Mouse (Mus musculus): Measurements from ENCODE around the gene Glrp1. TPM values are rescaled to one million over a fixed set of nuclear protein-coding genes. Genes with fewer than 3 reads are reported as not detected.
A peak's percentile ranks its signal among the peaks of the same experiment; 100 is the strongest.

The Glrp1 gene
- polyA plus RNA-seq, 1 experiment from 2014 or later = 0.23 TPM

DNA sequence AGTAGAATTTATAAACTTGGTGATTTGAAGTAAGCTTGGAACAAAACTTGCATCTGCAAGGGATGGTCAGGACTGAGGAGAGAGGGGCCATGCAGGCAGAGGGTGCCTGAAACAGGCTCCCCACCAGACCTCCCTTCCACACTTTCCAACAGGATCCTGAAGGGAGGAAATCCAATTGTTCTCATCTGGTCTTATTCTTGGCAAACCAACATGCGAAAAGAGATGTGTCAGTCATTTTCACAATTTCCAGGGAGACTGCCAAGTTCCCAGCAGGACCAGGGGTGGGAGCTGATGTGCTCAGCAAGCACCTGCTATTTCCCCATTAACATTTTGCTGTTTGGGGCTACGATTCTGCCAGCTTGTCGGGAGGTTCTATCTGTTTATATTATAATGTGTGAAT, 30.0 kb upstream of the Glrp1 start:
- H3K4me3 ChIP-seq (ENCODE audit: control insufficient read depth in 1 of 2, insufficient read depth in 1 of 2, low read depth in 1 of 2, low read length in 2 of 2) = no peak overlapping the region
- H3K9ac ChIP-seq (ENCODE audit: low read length) = no peak overlapping the region
- H3K27me3 ChIP-seq (ENCODE audit: control insufficient read depth, insufficient read depth, low read length) = no peaks in the 10 kb centered on the region
- H3K36me3 ChIP-seq (ENCODE audit: control insufficient read depth, insufficient read depth, low read length) = no peaks in the 10 kb centered on the region
- peak overlapping the region in 1 of 2 experiments; percentile 29; a peak in 1 of 4 replicates for H3K27ac ChIP-seq (replicated peaks in 1 of 2; ENCODE audit: control insufficient read depth in 1 of 2, insufficient read depth in 1 of 2, low read depth in 2 of 2, low read length in 2 of 2)
- 53% methylated on average over 3 of the region's 3 CpGs for WGBS
- H3K9me3 ChIP-seq (ENCODE audit: control insufficient read depth, low read length) = no peaks in the 10 kb centered on the region
- ATAC-seq (ENCODE audit: insufficient number of reproducible peaks, insufficient read depth, low FRiP score, low read depth) = peak; percentile 50
- peaks cover 3 to 4% of the 10 kb centered on the region in 2 experiments; a peak in 1 of 4 replicates for H3K4me1 ChIP-seq (ENCODE audit: control insufficient read depth in 2 of 2, insufficient read depth in 2 of 2, low read length in 2 of 2)
- no peak overlapping the region for H3K4me2 ChIP-seq (ENCODE audit: low read length)

DNA sequence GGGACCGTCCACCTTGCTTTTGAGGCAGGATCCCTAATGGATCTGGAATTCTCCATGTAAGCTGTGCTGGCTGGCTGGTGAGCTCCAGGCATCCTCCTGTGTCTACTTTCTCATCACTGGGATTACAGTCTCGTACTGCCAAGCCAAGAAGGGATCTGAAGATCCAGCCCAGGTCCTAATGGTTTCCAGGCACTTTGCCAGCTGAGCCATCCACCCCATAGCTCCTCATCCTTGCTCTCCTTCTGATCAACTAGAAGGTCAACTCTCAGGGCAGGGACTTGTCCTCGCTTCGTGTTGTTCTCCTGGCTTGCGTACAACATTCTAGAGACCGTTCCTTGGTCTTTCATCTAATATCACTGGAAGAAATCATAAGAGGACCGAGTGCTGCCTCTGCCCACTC, 29.4 kb upstream of the Glrp1 start:
- 72% methylated on average over 7 of the region's 7 CpGs for WGBS

DNA sequence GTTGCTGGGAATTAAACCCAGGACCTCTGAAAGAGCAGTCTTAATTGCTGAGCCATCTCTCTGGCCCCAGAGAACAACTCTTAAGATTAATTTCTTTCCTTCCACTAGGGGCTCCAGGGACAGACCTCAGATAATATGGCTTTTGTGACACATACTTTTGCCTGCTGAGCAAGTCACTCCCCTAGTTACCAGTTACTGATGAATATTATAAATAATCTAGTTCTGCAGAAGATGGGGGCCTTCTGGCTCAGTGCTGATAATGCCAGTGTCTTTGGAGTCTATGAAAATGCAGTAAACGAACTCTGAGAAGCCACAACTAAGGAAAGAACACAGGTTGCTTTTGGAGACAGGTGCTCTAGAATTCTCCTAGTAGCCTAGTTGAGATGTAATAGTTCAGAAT, 26.4 kb upstream of the Glrp1 start:
- ATAC-seq (ENCODE audit: insufficient number of reproducible peaks, insufficient read depth, low FRiP score, low read depth) = no peak
- Histone ChIP-seq H3K9me3 (ENCODE audit: control insufficient read depth, low read length) (no peaks in the 10 kb centered on the region), H3K4me1 (ENCODE audit: control insufficient read depth in 2 of 2, insufficient read depth in 2 of 2, low read length in 2 of 2) (peaks cover 3 to 4% of the 10 kb centered on the region in 2 experiments; a peak in 1 of 4 replicates), H3K4me3 (ENCODE audit: control insufficient read depth in 1 of 2, insufficient read depth in 1 of 2, low read depth in 1 of 2, low read length in 2 of 2) (no peak overlapping the region), H3K36me3 (ENCODE audit: control insufficient read depth, insufficient read depth, low read length) (no peaks in the 10 kb centered on the region), H3K4me2 (ENCODE audit: low read length) (no peak overlapping the region), H3K27ac (replicated peaks in 1 of 2; ENCODE audit: control insufficient read depth in 1 of 2, insufficient read depth in 1 of 2, low read depth in 2 of 2, low read length in 2 of 2) (no peak overlapping the region), H3K9ac (ENCODE audit: low read length) (no peak overlapping the region), H3K27me3 (ENCODE audit: control insufficient read depth, insufficient read depth, low read length) (no peaks in the 10 kb centered on the region)
- WGBS = 87% methylated on average over 1 of the region's 1 CpGs

More for the DNA sequence above, 29.4 kb upstream of the Glrp1 start:
- peaks cover 3 to 4% of the 10 kb centered on the region in 2 experiments; a peak in 1 of 4 replicates for H3K4me1 ChIP-seq (ENCODE audit: control insufficient read depth in 2 of 2, insufficient read depth in 2 of 2, low read length in 2 of 2)
- no peak for ATAC-seq (ENCODE audit: insufficient number of reproducible peaks, insufficient read depth, low FRiP score, low read depth)
- H3K9me3 ChIP-seq (ENCODE audit: control insufficient read depth, low read length) = no peaks in the 10 kb centered on the region
- H3K4me3 ChIP-seq (ENCODE audit: control insufficient read depth in 1 of 2, insufficient read depth in 1 of 2, low read depth in 1 of 2, low read length in 2 of 2) = no peak overlapping the region
- H3K9ac ChIP-seq (ENCODE audit: low read length) = no peak overlapping the region
- no peaks in the 10 kb centered on the region for H3K27me3 ChIP-seq (ENCODE audit: control insufficient read depth, insufficient read depth, low read length)
- peak overlapping the region in 1 of 2 experiments; percentile 29; a peak in 1 of 4 replicates for H3K27ac ChIP-seq (replicated peaks in 1 of 2; ENCODE audit: control insufficient read depth in 1 of 2, insufficient read depth in 1 of 2, low read depth in 2 of 2, low read length in 2 of 2)
- no peak overlapping the region for H3K4me2 ChIP-seq (ENCODE audit: low read length)
- no peaks in the 10 kb centered on the region for H3K36me3 ChIP-seq (ENCODE audit: control insufficient read depth, insufficient read depth, low read length)

DNA sequence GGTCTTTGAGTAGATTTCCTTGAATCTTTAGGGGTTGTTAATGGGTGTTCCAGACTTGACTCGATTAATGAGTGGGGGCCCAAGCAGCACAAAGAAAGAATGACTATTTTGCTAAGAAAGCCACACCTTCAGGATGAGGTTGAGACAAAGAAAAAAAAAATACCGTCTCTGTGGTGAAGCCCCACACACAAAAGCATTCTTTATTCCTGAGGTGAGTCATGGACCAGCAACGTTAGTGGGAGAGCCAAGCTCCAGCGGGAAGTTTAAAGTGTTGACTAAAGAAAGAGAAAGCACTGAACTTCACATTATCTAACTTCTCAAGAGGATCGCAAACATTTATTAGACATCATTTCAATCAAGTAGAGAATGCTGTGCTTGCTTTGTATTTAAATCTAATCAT, 24.2 kb upstream of the Glrp1 start:
- no peak overlapping the region for H3K4me2 ChIP-seq (ENCODE audit: low read length)
- H3K27me3 ChIP-seq (ENCODE audit: control insufficient read depth, insufficient read depth, low read length) = no peaks in the 10 kb centered on the region
- no peak for ATAC-seq (ENCODE audit: insufficient number of reproducible peaks, insufficient read depth, low FRiP score, low read depth)
- no peaks in the 10 kb centered on the region for H3K36me3 ChIP-seq (ENCODE audit: control insufficient read depth, insufficient read depth, low read length)
- no peak overlapping the region for H3K27ac ChIP-seq (replicated peaks in 1 of 2; ENCODE audit: control insufficient read depth in 1 of 2, insufficient read depth in 1 of 2, low read depth in 2 of 2, low read length in 2 of 2)
- 59% methylated on average over 5 of the region's 5 CpGs for WGBS
- no peaks in the 10 kb centered on the region for H3K9me3 ChIP-seq (ENCODE audit: control insufficient read depth, low read length)
- no peak overlapping the region for H3K9ac ChIP-seq (ENCODE audit: low read length)
- H3K4me1 ChIP-seq (ENCODE audit: control insufficient read depth in 2 of 2, insufficient read depth in 2 of 2, low read length in 2 of 2) = no peaks in the 10 kb centered on the region; a peak in 1 of 4 replicates
- H3K4me3 ChIP-seq (ENCODE audit: control insufficient read depth in 1 of 2, insufficient read depth in 1 of 2, low read depth in 1 of 2, low read length in 2 of 2) = no peak overlapping the region

DNA sequence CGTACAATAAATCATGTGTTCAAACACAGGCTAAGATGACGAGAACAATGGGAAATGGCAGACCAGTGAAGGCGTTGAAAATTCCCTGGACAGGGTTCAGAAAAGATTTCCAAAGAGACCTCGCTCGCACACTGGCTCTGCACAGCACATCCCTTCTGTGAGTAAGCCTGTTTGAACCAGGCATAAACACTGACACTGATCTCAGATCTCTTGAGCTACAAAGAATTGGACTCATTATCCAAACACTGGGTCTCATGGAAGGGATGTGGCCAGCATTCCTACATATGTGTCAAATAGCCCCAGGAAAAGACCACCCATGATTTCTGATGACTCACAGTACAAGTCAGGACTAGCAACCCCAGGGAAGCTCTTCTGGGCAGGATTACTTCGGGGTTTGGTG, 16.3 kb upstream of the Glrp1 start:
- Histone ChIP-seq H3K27me3 (ENCODE audit: control insufficient read depth, insufficient read depth, low read length) (no peaks in the 10 kb centered on the region), H3K27ac (replicated peaks in 1 of 2; ENCODE audit: control insufficient read depth in 1 of 2, insufficient read depth in 1 of 2, low read depth in 2 of 2, low read length in 2 of 2) (no peak overlapping the region), H3K4me3 (ENCODE audit: control insufficient read depth in 1 of 2, insufficient read depth in 1 of 2, low read depth in 1 of 2, low read length in 2 of 2) (no peak overlapping the region), H3K36me3 (ENCODE audit: control insufficient read depth, insufficient read depth, low read length) (no peaks in the 10 kb centered on the region), H3K9me3 (ENCODE audit: control insufficient read depth, low read length) (no peaks in the 10 kb centered on the region), H3K4me1 (ENCODE audit: control insufficient read depth in 2 of 2, insufficient read depth in 2 of 2, low read length in 2 of 2) (no peaks in the 10 kb centered on the region), H3K4me2 (ENCODE audit: low read length) (no peak overlapping the region), H3K9ac (ENCODE audit: low read length) (no peak overlapping the region)
- WGBS = 41% methylated on average over 6 of the region's 6 CpGs
- ATAC-seq (ENCODE audit: insufficient number of reproducible peaks, insufficient read depth, low FRiP score, low read depth) = no peak

DNA sequence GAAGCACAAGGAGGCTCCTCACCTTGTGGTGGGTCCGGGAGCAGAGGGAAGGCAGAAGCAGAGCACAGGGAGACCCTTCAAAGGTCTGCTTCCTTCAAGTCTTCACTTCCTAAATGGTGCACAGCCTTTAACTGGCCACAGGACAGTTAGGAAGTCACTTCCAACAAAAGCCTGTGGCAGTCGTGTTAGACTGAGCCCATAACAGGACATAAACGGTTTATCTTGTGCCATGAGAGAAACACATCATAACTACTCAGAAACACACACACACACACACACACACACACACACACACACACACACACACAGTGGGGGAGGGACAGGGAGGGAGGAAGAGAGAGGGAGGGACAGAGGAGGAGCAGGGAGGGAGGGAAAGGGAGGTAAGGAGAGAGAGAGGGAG, 15.8 kb upstream of the Glrp1 start:
- H3K9me3 ChIP-seq (ENCODE audit: control insufficient read depth, low read length) = no peaks in the 10 kb centered on the region
- no peak overlapping the region for H3K4me3 ChIP-seq (ENCODE audit: control insufficient read depth in 1 of 2, insufficient read depth in 1 of 2, low read depth in 1 of 2, low read length in 2 of 2)
- H3K27me3 ChIP-seq (ENCODE audit: control insufficient read depth, insufficient read depth, low read length) = no peaks in the 10 kb centered on the region
- WGBS = 53% methylated on average over 3 of the region's 3 CpGs
- H3K4me2 ChIP-seq (ENCODE audit: low read length) = no peak overlapping the region
- H3K36me3 ChIP-seq (ENCODE audit: control insufficient read depth, insufficient read depth, low read length) = no peaks in the 10 kb centered on the region
- H3K4me1 ChIP-seq (ENCODE audit: control insufficient read depth in 2 of 2, insufficient read depth in 2 of 2, low read length in 2 of 2) = no peaks in the 10 kb centered on the region
- no peak overlapping the region for H3K9ac ChIP-seq (ENCODE audit: low read length)
- ATAC-seq (ENCODE audit: insufficient number of reproducible peaks, insufficient read depth, low FRiP score, low read depth) = no peak
- H3K27ac ChIP-seq (replicated peaks in 1 of 2; ENCODE audit: control insufficient read depth in 1 of 2, insufficient read depth in 1 of 2, low read depth in 2 of 2, low read length in 2 of 2) = no peak overlapping the region

DNA sequence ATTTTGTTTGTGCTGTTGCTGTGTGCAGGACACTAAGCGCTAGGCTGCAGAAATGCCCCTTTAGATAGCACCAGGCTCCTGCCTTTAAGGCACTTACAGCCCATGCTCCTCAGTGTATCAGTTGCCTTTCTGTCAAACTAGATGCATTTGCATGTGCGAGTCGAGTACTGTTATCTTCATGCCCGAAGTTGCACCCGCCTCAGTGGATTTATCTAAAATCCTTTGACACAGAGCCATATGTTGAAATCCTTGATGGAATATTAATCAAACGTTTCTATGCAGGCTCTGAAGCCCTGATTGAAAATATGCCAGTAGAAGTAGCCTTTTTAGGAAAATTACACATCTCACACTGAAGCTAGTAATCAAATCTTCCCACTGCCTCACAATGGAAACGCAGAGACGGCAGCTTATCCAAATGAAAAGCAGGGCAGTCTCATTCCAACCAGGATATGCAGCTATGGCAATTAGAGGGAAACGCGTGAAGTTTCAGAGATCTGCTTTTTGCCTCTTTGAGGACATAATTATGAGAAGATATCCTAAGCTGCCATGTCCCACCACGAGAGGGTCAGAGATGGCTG, 11.4 kb upstream of the Glrp1 start:
- Histone ChIP-seq H3K9ac (ENCODE audit: low read length) (no peak overlapping the region), H3K9me3 (ENCODE audit: control insufficient read depth, low read length) (no peaks in the 10 kb centered on the region), H3K4me2 (ENCODE audit: low read length) (no peak overlapping the region), H3K36me3 (ENCODE audit: control insufficient read depth, insufficient read depth, low read length) (no peaks in the 10 kb centered on the region), H3K4me3 (ENCODE audit: control insufficient read depth in 1 of 2, insufficient read depth in 1 of 2, low read depth in 1 of 2, low read length in 2 of 2) (no peak overlapping the region), H3K27me3 (ENCODE audit: control insufficient read depth, insufficient read depth, low read length) (no peaks in the 10 kb centered on the region), H3K27ac (replicated peaks in 1 of 2; ENCODE audit: control insufficient read depth in 1 of 2, insufficient read depth in 1 of 2, low read depth in 2 of 2, low read length in 2 of 2) (no peak overlapping the region), H3K4me1 (ENCODE audit: control insufficient read depth in 2 of 2, insufficient read depth in 2 of 2, low read length in 2 of 2) (peaks cover 0 to 10% of the 10 kb centered on the region in 2 experiments; a peak in 1 of 4 replicates)
- ATAC-seq (ENCODE audit: insufficient number of reproducible peaks, insufficient read depth, low FRiP score, low read depth) = no peak
- WGBS = 54% methylated on average over 11 of the region's 11 CpGs

DNA sequence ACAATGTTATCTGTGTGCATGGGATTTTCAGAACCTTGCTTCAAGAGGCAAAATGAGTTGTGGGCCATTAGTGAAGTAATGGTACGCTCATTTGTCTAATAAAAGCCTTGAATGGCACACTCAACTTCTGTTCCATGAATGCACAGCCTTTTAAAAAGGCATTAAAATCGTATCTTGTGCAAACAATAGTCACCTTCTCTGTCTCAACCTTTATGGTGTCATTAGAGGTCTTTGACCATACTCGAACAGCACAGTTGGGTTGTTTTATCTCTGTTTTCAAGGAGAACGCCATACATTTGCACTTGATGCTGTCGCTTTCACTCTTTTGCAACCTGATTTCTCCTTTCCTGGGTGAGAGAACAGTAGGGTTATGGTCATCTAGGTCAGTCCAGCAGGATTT, 3.7 kb upstream of the Glrp1 start:
- 81% methylated on average over 5 of the region's 5 CpGs for WGBS
- no peak overlapping the region for H3K27ac ChIP-seq (replicated peaks in 1 of 2; ENCODE audit: control insufficient read depth in 1 of 2, insufficient read depth in 1 of 2, low read depth in 2 of 2, low read length in 2 of 2)
- H3K9ac ChIP-seq (ENCODE audit: low read length) = no peak overlapping the region

More for the DNA sequence above, 3.7 kb upstream of the Glrp1 start:
- Histone ChIP-seq H3K27me3 (ENCODE audit: control insufficient read depth, insufficient read depth, low read length) (no peaks in the 10 kb centered on the region), H3K9me3 (ENCODE audit: control insufficient read depth, low read length) (no peaks in the 10 kb centered on the region), H3K4me3 (ENCODE audit: control insufficient read depth in 1 of 2, insufficient read depth in 1 of 2, low read depth in 1 of 2, low read length in 2 of 2) (no peak overlapping the region), H3K4me1 (ENCODE audit: control insufficient read depth in 2 of 2, insufficient read depth in 2 of 2, low read length in 2 of 2) (peaks cover 2 to 14% of the 10 kb centered on the region in 2 experiments; a peak in 2 of 4 replicates), H3K4me2 (ENCODE audit: low read length) (no peak overlapping the region), H3K36me3 (ENCODE audit: control insufficient read depth, insufficient read depth, low read length) (no peaks in the 10 kb centered on the region)
- ATAC-seq (ENCODE audit: insufficient number of reproducible peaks, insufficient read depth, low FRiP score, low read depth) = no peak
